Mouse (Mus musculus) ES-E14 (cell line): ENCODE measurements around the gene Sox2. TPM values are rescaled to one million over a fixed set of nuclear protein-coding genes. Genes with fewer than 3 reads are reported as not detected.

ENCODE experiments used
- DNase-seq: peaks from one replicate; pipeline ENCODE4 v3.0.0-alpha.2; 2013; ENCODE audit warnings: low read depth, low spot score
- H3K27ac ChIP-seq: 2 replicates; pipeline ENCODE4 v1.5.1; 2012; ENCODE audit warnings: low read depth, mild to moderate bottlenecking, low read length, moderate library complexity, mixed read lengths; ENCODE audit not compliant: poor library complexity, insufficient read depth, severe bottlenecking
- H3K36me3 ChIP-seq: 2 replicates; pipeline ENCODE4 v1.6.1; 2012; ENCODE audit warnings: mild to moderate bottlenecking, low read length, moderate library complexity, mixed read lengths; ENCODE audit not compliant: control insufficient read depth, poor library complexity, insufficient read depth, severe bottlenecking
- H3K4me1 ChIP-seq, 2 experiments: fragments of 150-350 bp in 1 of 2; sonication (generic) in 1 of 2; 2 replicates each; pipeline ENCODE4 v1.6.1; 2012; ENCODE audit warnings: low read length in 2 of 2, mild to moderate bottlenecking in 1 of 2, mixed read lengths in 1 of 2; ENCODE audit not compliant: control insufficient read depth in 2 of 2, insufficient read depth in 2 of 2, poor library complexity in 1 of 2
- H3K4me3 ChIP-seq, 2 experiments: fragments of 150-350 bp in 1 of 2; sonication (generic) in 1 of 2; 2 replicates each; pipeline ENCODE4 v1.5.1; 2012; ENCODE audit warnings: low read length in 2 of 2, low read depth in 1 of 2, mild to moderate bottlenecking in 1 of 2, mixed read lengths in 1 of 2; ENCODE audit not compliant: insufficient read depth in 1 of 2, poor library complexity in 1 of 2, severe bottlenecking in 1 of 2
- H3K9ac ChIP-seq: 2 replicates; pipeline ENCODE4 v1.6.1; 2012; ENCODE audit warnings: low read depth, mild to moderate bottlenecking, low read length, mixed read lengths; ENCODE audit not compliant: poor library complexity, insufficient read depth, severe bottlenecking
- H3K9me3 ChIP-seq: fragments of 150-350 bp; sonication (generic); 2 replicates; pipeline ENCODE4 v1.6.1; 2012; ENCODE audit warnings: low read depth, mild to moderate bottlenecking, low read length; ENCODE audit not compliant: control insufficient read depth, insufficient read depth
- CHD2 ChIP-seq: IDR thresholded peaks from 2 replicates; pipeline ENCODE4 v1.6.1; 2014; ENCODE audit warnings: mild to moderate bottlenecking, low read depth, low read length, inconsistent platforms
- HCFC1 ChIP-seq: IDR thresholded peaks from 2 replicates; pipeline ENCODE4 v1.6.1; 2012; ENCODE audit warnings: low read length, inconsistent platforms, borderline replicate concordance; ENCODE audit not compliant: insufficient read depth
- MAFK ChIP-seq: IDR thresholded peaks from 2 replicates; pipeline ENCODE4 v1.6.1; 2014; ENCODE audit warnings: mild to moderate bottlenecking, low read depth, low read length, inconsistent platforms; ENCODE audit not compliant: insufficient read depth
- ZC3H11A ChIP-seq: IDR thresholded peaks from 2 replicates; pipeline ENCODE4 v1.6.1; 2012; ENCODE audit warnings: low read depth, mild to moderate bottlenecking, inconsistent platforms, low read length, borderline replicate concordance
- ZNF384 ChIP-seq: IDR thresholded peaks from 2 replicates; pipeline ENCODE4 v1.6.1; 2012; ENCODE audit warnings: low read depth, low read length, inconsistent platforms
- in situ Hi-C, 2 experiments: fragments of 600-800 bp; cut with MboI; formaldehyde crosslinking; loops; one replicate each; pipeline ENCODE4 v1.15.1; 2025; ENCODE audit warnings: low sequenced_read_pairs in 2 of 2, inconsistent platforms in 1 of 2; ENCODE audit not compliant: unreplicated experiment in 2 of 2
- total RNA-seq: library from RNA; depleted of rRNA; stranded (reverse); fragments of 300-350 nt; gene quantifications from 2 replicates; pipeline ENCODE4 v1.2.3, GENCODE M21; 2012

Sox2 gene
- total RNA-seq, 1 experiment = 179 TPM

DNA sequence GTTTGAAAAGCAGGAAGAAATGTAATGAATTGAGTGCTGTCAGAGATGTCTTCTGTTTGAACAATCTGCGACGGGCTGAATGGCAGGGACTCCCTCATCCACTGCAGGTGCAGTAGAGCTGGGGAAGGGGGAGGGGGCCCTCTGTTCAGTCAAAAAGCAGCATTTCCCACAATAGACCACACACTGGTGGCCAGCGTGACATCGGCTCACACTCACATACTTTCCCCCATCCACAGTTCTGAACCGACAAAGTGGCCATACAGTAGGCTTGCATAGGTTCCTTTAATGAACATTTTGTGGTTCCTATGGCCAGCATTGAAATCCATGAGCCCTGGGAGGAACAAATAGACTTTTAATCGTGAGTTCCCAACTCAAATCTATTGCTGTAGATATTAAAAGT is 9.7 kb downstream of the Sox2 start:
- Histone ChIP-seq H3K36me3 (peaks cover 23% of the 10 kb centered on the region), H3K9ac (no peak overlapping the region), H3K4me1 (peaks cover 16 to 19% of the 10 kb centered on the region in 2 experiments), H3K4me3 (no peak overlapping the region), H3K27ac (no peak overlapping the region), H3K9me3 (no peaks in the 10 kb centered on the region)
- in situ Hi-C loops = loop anchor here (5.0 to 25.0 kb wide), 2 partner anchors 87 to 102 kb away; no protein-coding TSS in a partner anchor
- no peak for DNase-seq
- no peak for TF ChIP-seq ZNF384
- TF ChIP-seq MAFK = no peak
- TF ChIP-seq CHD2 = no peak
- no peak for TF ChIP-seq HCFC1
- TF ChIP-seq ZC3H11A = no peak

DNA sequence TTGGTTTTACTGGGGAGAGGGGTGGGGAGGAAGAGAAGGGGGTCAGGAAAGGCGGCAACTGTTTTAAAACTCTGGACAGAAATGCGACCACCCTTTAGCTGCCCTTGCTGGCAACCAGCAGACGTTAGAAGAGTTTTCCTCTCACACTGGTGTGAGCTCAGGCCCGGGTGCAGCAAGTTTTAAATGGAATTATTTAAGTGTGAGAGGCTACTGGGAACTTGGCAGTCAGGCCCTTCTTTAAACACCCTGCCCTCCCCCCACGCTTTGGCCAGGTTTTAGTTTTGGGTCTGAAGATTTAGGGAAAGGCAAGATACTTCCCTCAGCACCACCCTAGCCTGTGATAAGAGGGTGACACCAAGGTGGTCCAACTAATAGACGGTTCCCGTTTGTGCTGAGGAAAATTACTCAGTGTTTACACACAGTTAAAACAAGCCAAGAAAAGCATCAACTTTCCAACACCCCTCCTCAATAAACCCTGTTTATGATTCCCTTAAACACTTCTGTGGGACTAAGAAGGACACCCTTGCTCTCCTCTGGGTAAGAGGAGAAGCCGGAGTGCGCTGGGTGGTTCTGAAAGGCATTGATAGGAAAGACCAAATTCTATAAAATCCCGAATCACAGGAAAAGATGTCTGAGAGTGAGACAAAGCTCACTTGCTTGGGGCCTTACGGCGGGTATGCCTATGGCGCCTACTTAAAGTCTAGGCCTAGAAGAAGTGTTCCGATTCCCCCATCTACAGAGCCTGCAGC is 10.5 kb downstream of the Sox2 start:
- peaks cover 23% of the 10 kb centered on the region for H3K36me3 ChIP-seq
- DNase-seq = no peak
- in situ Hi-C loops = loop anchor here in 1 of 2 experiments (25.0 kb wide), 1 partner anchor 102 kb away; no protein-coding TSS in a partner anchor
- no peak overlapping the region for H3K27ac ChIP-seq
- no peak overlapping the region for H3K9ac ChIP-seq
- no peak overlapping the region for H3K4me3 ChIP-seq
- no peak for TF ChIP-seq HCFC1
- no peak for TF ChIP-seq MAFK
- no peak for TF ChIP-seq ZC3H11A
- TF ChIP-seq ZNF384 = no peak
- no peak for TF ChIP-seq CHD2
- no peaks in the 10 kb centered on the region for H3K9me3 ChIP-seq
- peaks cover 16 to 17% of the 10 kb centered on the region in 2 experiments for H3K4me1 ChIP-seq

DNA sequence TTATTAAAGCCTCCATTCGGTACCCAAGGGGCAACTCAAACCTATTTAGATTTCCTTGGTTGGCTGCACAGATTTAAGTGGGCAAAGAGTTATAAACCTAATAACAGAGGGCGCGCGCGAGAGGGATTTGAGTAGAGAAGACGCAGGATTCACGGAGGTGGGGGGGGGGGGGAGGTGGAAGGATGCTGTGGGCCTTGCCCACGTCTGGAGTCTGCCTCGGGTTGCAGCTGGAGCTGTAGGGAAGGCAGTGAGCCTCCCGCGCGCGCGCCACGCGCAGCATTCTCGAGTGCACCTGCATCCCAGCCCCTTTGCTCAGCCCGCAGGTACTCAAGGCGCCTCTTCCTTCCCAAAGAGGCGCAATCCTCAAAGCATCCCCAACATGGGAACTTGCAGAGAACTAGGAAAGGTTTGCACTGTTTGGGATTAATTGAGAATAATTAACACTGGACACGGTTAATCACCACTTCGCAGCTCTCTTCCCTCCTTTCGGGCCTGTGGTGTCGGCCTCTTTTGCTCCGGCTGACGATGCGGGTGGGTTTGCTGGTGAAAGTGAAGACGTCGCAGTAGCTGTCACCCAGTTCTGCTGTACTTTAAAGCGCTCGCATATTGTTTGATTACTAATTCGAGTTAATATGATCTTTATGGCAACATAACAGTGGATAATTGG is 11.3 kb downstream of the Sox2 start:
- in situ Hi-C loops = loop anchor here in 1 of 2 experiments (25.0 kb wide), 1 partner anchor 101 kb away; no protein-coding TSS in a partner anchor
- Histone ChIP-seq H3K27ac (no peak overlapping the region), H3K4me1 (peaks cover 22 to 23% of the 10 kb centered on the region in 2 experiments)

DNA sequence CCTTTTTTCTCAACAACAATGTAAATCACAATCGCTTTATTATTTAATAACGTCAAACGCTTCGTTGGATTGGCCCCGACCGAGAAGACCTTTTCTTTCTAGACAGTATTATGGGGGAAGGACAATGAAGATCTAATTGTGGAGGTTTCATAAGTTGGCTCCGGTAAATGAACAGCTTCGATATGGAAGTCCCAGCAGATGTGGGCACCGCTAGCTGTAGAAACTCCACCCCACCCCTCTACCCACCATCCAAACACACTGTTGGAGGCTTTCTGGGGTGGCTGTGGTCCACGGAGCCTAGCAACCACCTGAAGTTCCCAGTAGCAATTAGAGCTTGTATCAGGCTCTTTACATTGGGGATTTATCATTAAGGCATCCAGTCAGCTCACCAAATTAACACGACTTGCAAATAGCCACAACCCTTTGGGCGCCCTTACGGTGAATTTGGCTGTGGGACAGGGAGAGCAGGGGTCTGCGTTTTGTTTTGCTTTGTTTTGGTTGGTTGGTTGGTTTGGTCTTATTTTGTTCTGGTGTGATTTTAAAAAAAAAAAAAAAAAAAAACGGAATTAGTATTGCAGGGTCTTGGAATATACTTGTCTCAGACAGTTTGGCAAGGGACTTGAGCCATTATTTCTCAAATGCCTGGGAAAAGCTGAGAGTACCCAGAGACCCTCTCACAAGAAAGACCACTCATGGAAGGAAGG is 12.0 kb downstream of the Sox2 start:
- Histone ChIP-seq H3K4me3 (peak overlapping the region; percentile 65 to 79; a peak in 2 of 4 replicates), H3K36me3 (peaks cover 18% of the 10 kb centered on the region), H3K9ac (peak overlapping the region; percentile 44; the same call in 1 of the 2 replicates), H3K27ac (no peak overlapping the region), H3K4me1 (peaks cover 25 to 26% of the 10 kb centered on the region in 2 experiments), H3K9me3 (no peaks in the 10 kb centered on the region)
- DNase-seq = no peak
- in situ Hi-C loops = loop anchor here in 1 of 2 experiments (25.0 kb wide), 1 partner anchor 100 kb away; no protein-coding TSS in a partner anchor
- TF ChIP-seq ZNF384 (peak; percentile 59; the same call in 1 of the 2 replicates), MAFK (no peak), CHD2 (no peak)

More for the DNA sequence above, 11.3 kb downstream of the Sox2 start:
- no peak for DNase-seq
- TF ChIP-seq ZNF384 (no peak), HCFC1 (no peak), ZC3H11A (no peak), MAFK (no peak), CHD2 (no peak)
- H3K9me3 ChIP-seq = no peaks in the 10 kb centered on the region
- no peak overlapping the region for H3K9ac ChIP-seq
- H3K36me3 ChIP-seq = peaks cover 23% of the 10 kb centered on the region
- peak overlapping the region in 1 of 2 experiments; percentile 18; a peak in 1 of 4 replicates for H3K4me3 ChIP-seq
